Comparison of ENCODE assay signal across 8 mouse cellular contexts in the genomic region with DNA sequence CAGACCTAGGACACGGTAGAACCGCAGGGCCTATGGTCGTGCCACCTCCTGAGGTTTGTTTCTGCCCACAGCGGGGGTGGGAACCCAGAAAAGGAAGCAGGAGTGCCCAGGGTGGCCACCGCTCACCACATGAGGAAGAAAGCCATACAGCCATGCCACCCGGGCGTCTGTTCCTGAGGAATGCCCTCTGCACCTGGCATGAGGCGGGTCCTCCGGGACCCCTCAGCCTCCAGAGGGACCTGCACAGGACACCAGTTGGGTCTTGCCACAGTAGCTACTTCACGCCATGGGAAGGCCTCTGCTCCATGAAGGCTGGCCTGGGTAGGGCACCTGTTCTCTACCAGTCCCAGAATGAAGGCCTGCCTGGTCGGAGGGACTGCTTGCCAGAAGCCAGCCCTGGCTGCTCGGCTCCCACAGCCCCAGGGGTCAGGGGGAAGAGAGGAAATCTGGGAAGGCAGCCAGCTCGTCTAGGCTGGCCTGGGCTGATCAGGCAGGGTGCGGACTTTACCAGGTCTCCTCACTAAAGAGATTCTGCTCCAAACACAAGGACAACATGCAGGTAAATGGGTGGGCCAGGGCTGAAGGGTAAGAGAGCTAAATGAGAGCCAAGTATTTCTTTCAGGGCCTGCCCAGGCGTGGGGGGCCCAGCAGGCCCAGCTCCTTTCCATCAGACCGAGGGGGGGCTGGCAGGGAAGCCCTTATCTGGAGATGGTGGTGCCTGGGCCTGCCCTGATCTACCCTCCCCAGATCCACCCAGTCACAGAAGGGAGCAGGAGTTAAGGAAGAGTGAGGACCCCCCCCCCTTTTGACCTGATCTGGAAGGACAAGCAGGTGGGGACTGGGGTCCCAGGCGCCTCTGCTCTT. TPM values are rescaled to one million over a fixed set of nuclear protein-coding genes. Genes with fewer than 3 reads are reported as not detected.
DNase-seq lines count a peak whose midpoint lies in the region; ATAC-seq and TF ChIP-seq lines count a peak whose summit lies in the region.

No protein-coding gene starts in this region.

- peak overlapping the region; percentile 37 for H3K4me3 ChIP-seq in layer of hippocampus, adult 2 months
- H3K4me3 ChIP-seq in intestine, embryonic 16.5 days (ENCODE audit: low read length), result peak overlapping the region; percentile 19; the same call in 1 of the 2 replicates
- H3K4me3 ChIP-seq in liver, embryonic 16.5 days (ENCODE audit: low read depth, low read length), result peak overlapping the region; percentile 60
- peak overlapping the region; percentile 47 for H3K4me3 ChIP-seq in small intestine, adult 2 months (ENCODE audit: low read depth, low read length)

- no peak for TF ChIP-seq POLR2A in small intestine, adult 2 months (IDR thresholded peaks at IDR 0.05; ENCODE audit: low read depth, low read length)

- no peaks in the 10 kb centered on the region for H3K9me3 ChIP-seq in intestine, embryonic 16.5 days (ENCODE audit: control insufficient read depth, low read length)
- no peaks in the 10 kb centered on the region for H3K9me3 ChIP-seq in liver, embryonic 16.5 days (replicated peaks; ENCODE audit: control insufficient read depth, low read length)

- peaks cover 69% of the 10 kb centered on the region for H3K4me1 ChIP-seq in intestine, embryonic 16.5 days (ENCODE audit: control insufficient read depth, insufficient read depth, low read length)
- H3K4me1 ChIP-seq in liver, embryonic 16.5 days (ENCODE audit: control insufficient read depth, low read depth, low read length), result peaks cover 81% of the 10 kb centered on the region
- H3K4me1 ChIP-seq in small intestine, adult 2 months (ENCODE audit: control insufficient read depth, insufficient read depth, insufficient read length, low read length), result peaks cover 44% of the 10 kb centered on the region

- H3K27ac ChIP-seq in layer of hippocampus, adult 2 months, result peak overlapping the region; percentile 93
- H3K27ac ChIP-seq in intestine, embryonic 16.5 days (ENCODE audit: low read length), result peak overlapping the region; percentile 80
- peak overlapping the region; percentile 75 for H3K27ac ChIP-seq in liver, embryonic 16.5 days (ENCODE audit: low read length)
- H3K27ac ChIP-seq in small intestine, adult 2 months (ENCODE audit: insufficient read depth, low read depth, low read length), result peak overlapping the region; percentile 50

- H3K9ac ChIP-seq in intestine, embryonic 16.5 days (ENCODE audit: low read depth, low read length), result peak overlapping the region; percentile 61
- H3K9ac ChIP-seq in liver, embryonic 16.5 days (ENCODE audit: low read depth, low read length), result peak overlapping the region; percentile 72

- TF ChIP-seq CTCF in layer of hippocampus, adult 2 months (conservative IDR thresholded peaks at IDR 0.05), result no peak
- TF ChIP-seq CTCF in small intestine, adult 2 months (IDR thresholded peaks at IDR 0.05; ENCODE audit: extremely low read depth, insufficient read length, insufficient replicate concordance, low read depth, low read length), result no peak

- intact Hi-C loops in left cerebral cortex, postnatal 14 days (cut with DNase I), result no loop called here

- H3K27me3 ChIP-seq in intestine, embryonic 16.5 days (replicated peaks; ENCODE audit: control insufficient read depth, insufficient read depth, low read length), result no peaks in the 10 kb centered on the region
- no peaks in the 10 kb centered on the region for H3K27me3 ChIP-seq in liver, embryonic 16.5 days (ENCODE audit: control insufficient read depth, insufficient read depth, low read depth, low read length)
- no peaks in the 10 kb centered on the region for H3K27me3 ChIP-seq in small intestine, adult 2 months (ENCODE audit: control insufficient read depth, insufficient read depth, low read length)

- 69% methylated on average over 17 of the region's 17 CpGs for WGBS in intestine, embryonic 16.5 days
- 6% methylated on average over 17 of the region's 17 CpGs for WGBS in liver, embryonic 16.5 days (ENCODE audit: insufficient replicate concordance)
- WGBS in small intestine, adult 2 months, result 21% methylated on average over 17 of the region's 17 CpGs

- H3K4me2 ChIP-seq in intestine, embryonic 16.5 days (ENCODE audit: low read depth, low read length), result peak overlapping the region; percentile 39
- peak overlapping the region; percentile 68 for H3K4me2 ChIP-seq in liver, embryonic 16.5 days (ENCODE audit: low read depth, low read length)

- no peaks in the 10 kb centered on the region for H3K36me3 ChIP-seq in intestine, embryonic 16.5 days (ENCODE audit: control insufficient read depth, insufficient read depth, low read length)
- peaks cover 7% of the 10 kb centered on the region for H3K36me3 ChIP-seq in liver, embryonic 16.5 days (ENCODE audit: control insufficient read depth, insufficient read depth)
- H3K36me3 ChIP-seq in small intestine, adult 2 months (ENCODE audit: control insufficient read depth, insufficient read depth, low read length), result peaks cover 8% of the 10 kb centered on the region; the same call in 1 of the 2 replicates

- DNase-seq in layer of hippocampus, adult 2 months (ENCODE audit: low spot score in 2 of 2), result no peak
- no peak for DNase-seq in layer of hippocampus, adult 11-12 months (ENCODE audit: low spot score)
- peak; percentile 90 for DNase-seq in cerebellum, adult 9-11 months
- peak; percentile 64 for DNase-seq in gastrocnemius, postnatal 25 days
- no peak for DNase-seq in left cerebral cortex, postnatal 14 days (ENCODE audit: low spot score in 2 of 2)

- peak; percentile 29; the same call in 1 of the 2 replicates for ATAC-seq in intestine, embryonic 16.5 days
- peak; percentile 76 for ATAC-seq in liver, embryonic 16.5 days (ENCODE audit: low read depth)

RNA-seq across cellular contexts. Expression of a gene that starts 4.1 kb away (rescaled TPM):
- total RNA-seq in layer of hippocampus, adult 2 months (2021), result not detected
- total RNA-seq in gastrocnemius, postnatal 25 days (2021), result not detected
- polyA plus RNA-seq in intestine, embryonic 16.5 days (2015; fragmentation: Nextera tagmentation; extraction: Ambion mirVana), result 0.28 and 0.55 TPM in 2 replicates
- 0.68 and 1.0 TPM in 2 replicates for polyA plus RNA-seq in liver, embryonic 16.5 days (2015; fragmentation: Nextera tagmentation; extraction: Ambion mirVana)
- not detected in 2 replicates for polyA plus RNA-seq in small intestine, adult 2 months (2012; rRNA removed)
- total RNA-seq in left cerebral cortex, postnatal 14 days (2021), result not detected

RNA-seq across cellular contexts. Expression of a gene that starts 17.5 kb away (rescaled TPM):
- 10 to 100 TPM; 25.3 to 31.9 TPM for total RNA-seq in layer of hippocampus, adult 2 months (2021)
- 1 to 10 TPM; 3.3 to 3.4 TPM for total RNA-seq in gastrocnemius, postnatal 25 days (2021)
- 370 and 437 TPM in 2 replicates for polyA plus RNA-seq in intestine, embryonic 16.5 days (2015; fragmentation: Nextera tagmentation; extraction: Ambion mirVana)
- polyA plus RNA-seq in liver, embryonic 16.5 days (2015; fragmentation: Nextera tagmentation; extraction: Ambion mirVana), result 12.6 and 15.2 TPM in 2 replicates
- 2.4 and 5.9 TPM in 2 replicates for polyA plus RNA-seq in small intestine, adult 2 months (2012; rRNA removed)
- total RNA-seq in left cerebral cortex, postnatal 14 days (2021), result 10 to 100 TPM; 24.9 to 26.3 TPM

RNA-seq across cellular contexts. Expression of a gene that starts 22.6 kb away (rescaled TPM):
- 10 to 100 TPM; 22.1 to 26.0 TPM for total RNA-seq in layer of hippocampus, adult 2 months (2021)
- not detected for total RNA-seq in gastrocnemius, postnatal 25 days (2021)
- polyA plus RNA-seq in intestine, embryonic 16.5 days (2015; fragmentation: Nextera tagmentation; extraction: Ambion mirVana), result 0.23 and 0.33 TPM in 2 replicates
- 0.06 TPM in 1 of 2 replicates, not detected in the other for polyA plus RNA-seq in liver, embryonic 16.5 days (2015; fragmentation: Nextera tagmentation; extraction: Ambion mirVana)
- 2.2 and 2.9 TPM in 2 replicates for polyA plus RNA-seq in small intestine, adult 2 months (2012; rRNA removed)
- total RNA-seq in left cerebral cortex, postnatal 14 days (2021), result 10 to 100 TPM; 37.3 to 42.0 TPM

RNA-seq across cellular contexts. Expression of a gene that starts 26.0 kb away (rescaled TPM):
- 100 to 1,000 TPM; 513 to 526 TPM for total RNA-seq in layer of hippocampus, adult 2 months (2021)
- total RNA-seq in gastrocnemius, postnatal 25 days (2021), result 10 to 100 TPM; 32.3 to 34.8 TPM
- polyA plus RNA-seq in intestine, embryonic 16.5 days (2015; fragmentation: Nextera tagmentation; extraction: Ambion mirVana), result 46.4 and 66.7 TPM in 2 replicates
- 20.2 and 24.1 TPM in 2 replicates for polyA plus RNA-seq in liver, embryonic 16.5 days (2015; fragmentation: Nextera tagmentation; extraction: Ambion mirVana)
- polyA plus RNA-seq in small intestine, adult 2 months (2012; rRNA removed), result 165 and 295 TPM in 2 replicates
- 100 to 1,000 TPM; 342 to 377 TPM for total RNA-seq in left cerebral cortex, postnatal 14 days (2021)

Comparison
In these comparisons a context has a peak if more than half of its experiments do, and no peak if none do; other contexts are left out.
1. DNase-seq: peak in cerebellum, adult 9-11 months (single experiment) and gastrocnemius, postnatal 25 days (single experiment); none in layer of hippocampus, adult 2 months (0 of 2), layer of hippocampus, adult 11-12 months (single experiment) and left cerebral cortex, postnatal 14 days (0 of 2).
2. RNA of a gene that starts 17.5 kb away (total RNA-seq): 25.3 to 31.9 TPM in layer of hippocampus, adult 2 months and 24.9 to 26.3 TPM in left cerebral cortex, postnatal 14 days; 3.3 to 3.4 TPM in gastrocnemius, postnatal 25 days; every median in the first group is over 4 times any median in the second.
3. RNA of a gene that starts 22.6 kb away (total RNA-seq): 37.3 to 42.0 TPM in left cerebral cortex, postnatal 14 days and 22.1 to 26.0 TPM in layer of hippocampus, adult 2 months; not detected in gastrocnemius, postnatal 25 days; every median in the first group is over 10 times any median in the second.
4. Peak in every context shown above with its lines, with median percentiles within 50 percentile points of each other: H3K27ac ChIP-seq and H3K4me3 ChIP-seq.